Mouse (Mus musculus) heart, postnatal 0 days (tissue): ENCODE measurements around the gene Plcl2. TPM values are rescaled to one million over a fixed set of nuclear protein-coding genes. Genes with fewer than 3 reads are reported as not detected.

Experiments
- ATAC-seq: fragments of 200-750 bp; cut with Nextera tagmentation; 2 replicates; pipeline ENCODE4 v1.8.0; 2017; ENCODE audit warnings: low read depth, moderate number of reproducible peaks, moderate library complexity; ENCODE audit not compliant: insufficient read depth
- DNase-seq: peaks from one replicate; pipeline ENCODE4 v3.0.0-alpha.2; 2016; ENCODE audit warnings: low spot score
- H3K27ac ChIP-seq: fragments of 300-500 bp; sonication (generic); 2 replicates; pipeline ENCODE4 v1.5.1; 2014; ENCODE audit warnings: low read depth, mild to moderate bottlenecking
- H3K27me3 ChIP-seq: fragments of 300-500 bp; sonication (generic); 2 replicates; pipeline ENCODE4 v1.6.1; 2014; ENCODE audit warnings: low read length, mixed read lengths; ENCODE audit not compliant: control insufficient read depth, insufficient read depth
- H3K36me3 ChIP-seq: fragments of 300-500 bp; sonication (generic); replicated peaks from 2 replicates; pipeline ENCODE4 v1.6.1; 2014; ENCODE audit warnings: low read length, mixed read lengths; ENCODE audit not compliant: control insufficient read depth, insufficient read depth
- H3K4me1 ChIP-seq: fragments of 300-500 bp; sonication (generic); 2 replicates; pipeline ENCODE4 v1.6.1; 2014; ENCODE audit warnings: antibody characterized with exemption; ENCODE audit not compliant: control insufficient read depth, insufficient read depth
- H3K4me2 ChIP-seq: fragments of 300-500 bp; sonication (generic); 2 replicates; pipeline ENCODE4 v1.6.1; 2014; ENCODE audit warnings: low read depth, mild to moderate bottlenecking, low read length, moderate library complexity
- H3K4me3 ChIP-seq: fragments of 300-500 bp; sonication (generic); 2 replicates; pipeline ENCODE4 v1.5.1; 2014; ENCODE audit warnings: low read depth, low read length
- H3K9ac ChIP-seq: fragments of 300-500 bp; sonication (generic); replicated peaks from 2 replicates; pipeline ENCODE4 v1.6.1; 2014; ENCODE audit warnings: low read depth, low read length, mixed read lengths
- H3K9me3 ChIP-seq: fragments of 300-500 bp; sonication (generic); replicated peaks from 2 replicates; pipeline ENCODE4 v1.6.1; 2016; ENCODE audit warnings: low read length; ENCODE audit not compliant: control insufficient read depth
- CTCF ChIP-seq: IDR thresholded peaks from 2 replicates; pipeline ENCODE4 v1.5.1; 2016; ENCODE audit warnings: antibody characterized with exemption, control low read depth, low read depth
- EP300 ChIP-seq: IDR thresholded peaks from 2 replicates; pipeline ENCODE4 v1.6.1; 2016; ENCODE audit warnings: antibody characterized with exemption, low read depth
- WGBS: fragments of 180-500 bp; shearing (Covaris S2); extraction: QIAGEN DNeasy Blood & Tissue Kit; methylation state at CpG from one replicate; pipeline ENCODE4 v1.1.7; 2014; 5-methylcytosine and 5-hydroxymethylcytosine counted together
- polyA plus RNA-seq: library from polyadenylated mRNA; unstranded; fragments of >200 nt; fragmentation: Nextera tagmentation; extraction: Ambion mirVana; gene quantifications from 2 replicates; pipeline ENCODE4 v1.2.1, GENCODE M21; 2015
- total RNA-seq: library from RNA; depleted of rRNA; stranded (reverse); fragments of >200 nt; gene quantifications from 2 replicates; pipeline ENCODE4 v1.2.3, GENCODE M21; 2014; ENCODE audit warnings: low replicate concordance

The Plcl2 gene
- total and polyA plus RNA-seq, 2 experiments from 2014 or later = 2.4 to 22.7 TPM

- ATAC-seq = no peak
- Histone ChIP-seq H3K9ac (no peak overlapping the region), H3K36me3 (no peaks in the 10 kb centered on the region), H3K27me3 (no peaks in the 10 kb centered on the region), H3K4me2 (no peak overlapping the region), H3K4me1 (peaks cover 15% of the 10 kb centered on the region), H3K9me3 (no peaks in the 10 kb centered on the region), H3K27ac (no peak overlapping the region), H3K4me3 (no peak overlapping the region)
- no peak for DNase-seq
- 87% methylated on average over 7 of the region's 7 CpGs for WGBS
- TF ChIP-seq EP300 (no peak), CTCF (no peak)
Observed at GRCm38 (mm10) chr17:50514012-50514411, 4.8 kb downstream of the Plcl2 start.

GRCm38 (mm10) chr17:50515926-50516325 is 6.7 kb downstream of the Plcl2 start:
- TF ChIP-seq CTCF (no peak), EP300 (no peak)
- H3K36me3 ChIP-seq = no peaks in the 10 kb centered on the region
- DNase-seq (no peak), ATAC-seq (no peak)
- no peak overlapping the region for H3K4me3 ChIP-seq
- H3K27ac ChIP-seq = no peak overlapping the region
- no peak overlapping the region for H3K4me2 ChIP-seq
- H3K9ac ChIP-seq = no peak overlapping the region
- H3K9me3 ChIP-seq = no peaks in the 10 kb centered on the region
- 83% methylated on average over 4 of the region's 4 CpGs for WGBS
- peaks cover 6% of the 10 kb centered on the region; the same call in 1 of the 2 replicates for H3K4me1 ChIP-seq
- H3K27me3 ChIP-seq = no peaks in the 10 kb centered on the region

- H3K9me3 ChIP-seq = no peaks in the 10 kb centered on the region
- TF ChIP-seq CTCF = no peak
- TF ChIP-seq EP300 = no peak
- no peak overlapping the region for H3K27ac ChIP-seq
- no peak overlapping the region for H3K4me3 ChIP-seq
- no peak overlapping the region for H3K9ac ChIP-seq
- no peaks in the 10 kb centered on the region for H3K36me3 ChIP-seq
- no peak overlapping the region for H3K4me2 ChIP-seq
- ATAC-seq = no peak
- H3K4me1 ChIP-seq = peaks cover 6% of the 10 kb centered on the region; the same call in 1 of the 2 replicates
- H3K27me3 ChIP-seq = no peaks in the 10 kb centered on the region
- DNase-seq = no peak
- WGBS = 43% methylated on average over 6 of the region's 6 CpGs
Observed at GRCm38 (mm10) chr17:50517781-50518415, 8.7 kb downstream of the Plcl2 start.

- WGBS = 92% methylated on average over 5 of the region's 5 CpGs
- ATAC-seq (no peak), DNase-seq (no peak)
- H3K9me3 ChIP-seq = no peaks in the 10 kb centered on the region
- H3K9ac ChIP-seq = no peak overlapping the region
- H3K4me2 ChIP-seq = no peak overlapping the region
- H3K27me3 ChIP-seq = no peaks in the 10 kb centered on the region
- H3K4me3 ChIP-seq = no peak overlapping the region
- no peaks in the 10 kb centered on the region for H3K36me3 ChIP-seq
- H3K4me1 ChIP-seq = peaks cover 6% of the 10 kb centered on the region; the same call in 1 of the 2 replicates
- H3K27ac ChIP-seq = no peak overlapping the region
- TF ChIP-seq EP300 (no peak), CTCF (no peak)
Observed at GRCm38 (mm10) chr17:50519588-50519987, 10.4 kb downstream of the Plcl2 start.

- DNase-seq (no peak), ATAC-seq (no peak)
- Histone ChIP-seq H3K9ac (no peak overlapping the region), H3K27me3 (no peaks in the 10 kb centered on the region), H3K27ac (no peak overlapping the region), H3K4me2 (no peak overlapping the region), H3K4me3 (no peak overlapping the region), H3K36me3 (no peaks in the 10 kb centered on the region), H3K4me1 (peaks cover 6% of the 10 kb centered on the region; the same call in 1 of the 2 replicates), H3K9me3 (no peaks in the 10 kb centered on the region)
- 83% methylated on average over 5 of the region's 5 CpGs for WGBS
- TF ChIP-seq EP300 (no peak), CTCF (no peak)
Observed at GRCm38 (mm10) chr17:50522473-50523083, 13.4 kb downstream of the Plcl2 start.

GRCm38 (mm10) chr17:50524970-50525369 is 15.8 kb downstream of the Plcl2 start:
- H3K27ac ChIP-seq = no peak overlapping the region

More at GRCm38 (mm10) chr17:50524970-50525369, 15.8 kb downstream of the Plcl2 start:
- DNase-seq (no peak), ATAC-seq (no peak)
- no peaks in the 10 kb centered on the region for H3K9me3 ChIP-seq
- H3K36me3 ChIP-seq = no peaks in the 10 kb centered on the region
- WGBS = 83% methylated on average over 6 of the region's 6 CpGs
- H3K4me1 ChIP-seq = no peaks in the 10 kb centered on the region
- H3K9ac ChIP-seq = no peak overlapping the region; the same call in 1 of the 2 replicates
- no peak overlapping the region for H3K4me3 ChIP-seq
- TF ChIP-seq CTCF (no peak), EP300 (no peak)
- H3K27me3 ChIP-seq = no peaks in the 10 kb centered on the region
- no peak overlapping the region for H3K4me2 ChIP-seq
